Mouse (Mus musculus) C2C12 (cell line): ENCODE data around the gene Mad2l1.

Source experiments
- CEBPB ChIP-seq: IDR thresholded peaks from one replicate; pipeline ENCODE4 v1.6.1; 2011; ENCODE audit warnings: low read depth, mild to moderate bottlenecking, control low read depth, moderate library complexity
- CTCF ChIP-seq: IDR thresholded peaks from one replicate; pipeline ENCODE4 v1.5.1; 2011; ENCODE audit not compliant: control insufficient read depth, insufficient read depth, insufficient read length
- MYOD1 ChIP-seq: IDR thresholded peaks from one replicate; pipeline ENCODE4 v1.6.1; 2011; ENCODE audit warnings: low read depth; ENCODE audit not compliant: control insufficient read depth, insufficient read length
- USF1 ChIP-seq: IDR thresholded peaks from one replicate; pipeline ENCODE4 v1.6.1; 2011; ENCODE audit warnings: low read depth, mild to moderate bottlenecking, control low read depth, moderate library complexity

- no peak for TF ChIP-seq USF1
- no peak for TF ChIP-seq CTCF
- no peak for TF ChIP-seq CEBPB
- no peak for TF ChIP-seq MYOD1
Measured at GRCm38 (mm10) chr6:66595804-66596203, 60.6 kb downstream of the Mad2l1 start.
